Mouse (Mus musculus): Measurements from ENCODE around the gene Krtap26-1.

- TF ChIP-seq CTCF (IDR thresholded peaks at IDR 0.05; ENCODE audit: borderline replicate concordance, control insufficient read depth, extremely low read depth, insufficient read depth, low read length, poor library complexity): no peak
- no peak for TF ChIP-seq POLR2A (IDR thresholded peaks at IDR 0.05; ENCODE audit: control insufficient read depth, extremely low read depth, insufficient read depth, low read length, poor library complexity)
Measured at GRCm38 (mm10) chr16:88635142-88635541, 12.5 kb downstream of the Krtap26-1 start.

Data from thymus, adult 2 months (tissue).